Mouse (Mus musculus): ENCODE results near the gene Primpol. TPM values are rescaled to one million over a fixed set of nuclear protein-coding genes. Genes with fewer than 3 reads are reported as not detected.

Gene Primpol
- polyA plus RNA-seq (2012; ENCODE audit: insufficient read depth, low replicate concordance), result 0.03 TPM in 1 of 2 replicates, not detected in the other

- Histone ChIP-seq H3K9me3 (no peaks in the 10 kb centered on the region), H3K4me1 (peaks cover 43% of the 10 kb centered on the region), H3K36me3 (replicated peaks; ENCODE audit: low read length) (peaks cover 11% of the 10 kb centered on the region), H3K27me3 (replicated peaks) (no peaks in the 10 kb centered on the region), H3K4me3 (replicated peaks) (peak within 1 kb of the TSS; percentile 96)
- no peak for TF ChIP-seq FLI1 (IDR thresholded peaks at IDR 0.05; ENCODE audit: low read length)
- TF ChIP-seq GATA1 (IDR thresholded peaks at IDR 0.05; ENCODE audit: borderline replicate concordance, low read length), result no peak
Observed at GRCm38 (mm10) chr8:46616879-46617689, at the start of gene Primpol, which contains the start of gene Casp3. Primpol (minus strand) TSS chr8:46617212. Casp3 (plus strand) TSS chr8:46617291.

GRCm38 (mm10) chr8:46655919-46656318 is 38.9 kb upstream of the Primpol start:
- no peaks in the 10 kb centered on the region for H3K27me3 ChIP-seq (replicated peaks)
- no peaks in the 10 kb centered on the region for H3K9me3 ChIP-seq
- peaks cover 25% of the 10 kb centered on the region for H3K4me1 ChIP-seq
- H3K4me3 ChIP-seq (replicated peaks), result no peak overlapping the region
- H3K36me3 ChIP-seq (replicated peaks; ENCODE audit: low read length), result no peaks in the 10 kb centered on the region
- no peak for TF ChIP-seq FLI1 (IDR thresholded peaks at IDR 0.05; ENCODE audit: low read length)
- no peak for TF ChIP-seq GATA1 (IDR thresholded peaks at IDR 0.05; ENCODE audit: borderline replicate concordance, low read length)

- H3K9me3 ChIP-seq, result no peaks in the 10 kb centered on the region
- no peaks in the 10 kb centered on the region for H3K36me3 ChIP-seq (replicated peaks; ENCODE audit: low read length)
- H3K4me1 ChIP-seq, result peaks cover 45% of the 10 kb centered on the region
- H3K4me3 ChIP-seq (replicated peaks), result peak overlapping the region; percentile 82
- H3K27me3 ChIP-seq (replicated peaks), result no peaks in the 10 kb centered on the region
- TF ChIP-seq GATA1 (IDR thresholded peaks at IDR 0.05; ENCODE audit: borderline replicate concordance, low read length) (no peak), FLI1 (IDR thresholded peaks at IDR 0.05; ENCODE audit: low read length) (no peak)
Observed at GRCm38 (mm10) chr8:46651872-46652271, 34.9 kb upstream of the Primpol start.

GRCm38 (mm10) chr8:46648421-46648820 is 31.4 kb upstream of the Primpol start:
- Histone ChIP-seq H3K36me3 (replicated peaks; ENCODE audit: low read length) (peaks cover 2% of the 10 kb centered on the region), H3K4me1 (peaks cover 37% of the 10 kb centered on the region), H3K4me3 (replicated peaks) (no peak overlapping the region), H3K9me3 (no peaks in the 10 kb centered on the region), H3K27me3 (replicated peaks) (no peaks in the 10 kb centered on the region)
- no peak for TF ChIP-seq GATA1 (IDR thresholded peaks at IDR 0.05; ENCODE audit: borderline replicate concordance, low read length)
- TF ChIP-seq FLI1 (IDR thresholded peaks at IDR 0.05; ENCODE audit: low read length), result no peak

- H3K36me3 ChIP-seq (replicated peaks; ENCODE audit: low read length), result peaks cover 53% of the 10 kb centered on the region
- H3K4me1 ChIP-seq, result peaks cover 55% of the 10 kb centered on the region
- TF ChIP-seq GATA1 (IDR thresholded peaks at IDR 0.05; ENCODE audit: borderline replicate concordance, low read length) (no peak), FLI1 (IDR thresholded peaks at IDR 0.05; ENCODE audit: low read length) (no peak)
- no peaks in the 10 kb centered on the region for H3K27me3 ChIP-seq (replicated peaks)
- no peaks in the 10 kb centered on the region for H3K9me3 ChIP-seq
- H3K4me3 ChIP-seq (replicated peaks), result no peak overlapping the region
Observed at GRCm38 (mm10) chr8:46641272-46641671, 24.3 kb upstream of the Primpol start.

- Histone ChIP-seq H3K27me3 (replicated peaks) (no peaks in the 10 kb centered on the region), H3K4me3 (replicated peaks) (no peak overlapping the region), H3K4me1 (peaks cover 55% of the 10 kb centered on the region), H3K36me3 (replicated peaks; ENCODE audit: low read length) (peaks cover 67% of the 10 kb centered on the region), H3K9me3 (no peaks in the 10 kb centered on the region; the same call in 1 of the 2 replicates)
- TF ChIP-seq GATA1 (IDR thresholded peaks at IDR 0.05; ENCODE audit: borderline replicate concordance, low read length), result no peak
- TF ChIP-seq FLI1 (IDR thresholded peaks at IDR 0.05; ENCODE audit: low read length), result no peak
Observed at GRCm38 (mm10) chr8:46639852-46640251, 22.8 kb upstream of the Primpol start.

GRCm38 (mm10) chr8:46639010-46639571 is 22.1 kb upstream of the Primpol start:
- Histone ChIP-seq H3K9me3 (no peaks in the 10 kb centered on the region; the same call in 1 of the 2 replicates), H3K27me3 (replicated peaks) (no peaks in the 10 kb centered on the region), H3K4me1 (peaks cover 55% of the 10 kb centered on the region), H3K4me3 (replicated peaks) (peak overlapping the region; percentile 76), H3K36me3 (replicated peaks; ENCODE audit: low read length) (peaks cover 75% of the 10 kb centered on the region)
- TF ChIP-seq FLI1 (IDR thresholded peaks at IDR 0.05; ENCODE audit: low read length), result no peak
- no peak for TF ChIP-seq GATA1 (IDR thresholded peaks at IDR 0.05; ENCODE audit: borderline replicate concordance, low read length)

- Histone ChIP-seq H3K27me3 (replicated peaks) (no peaks in the 10 kb centered on the region), H3K36me3 (replicated peaks; ENCODE audit: low read length) (peaks cover 93% of the 10 kb centered on the region), H3K4me1 (peaks cover 56% of the 10 kb centered on the region), H3K9me3 (no peaks in the 10 kb centered on the region; the same call in 1 of the 2 replicates), H3K4me3 (replicated peaks) (no peak overlapping the region)
- no peak for TF ChIP-seq FLI1 (IDR thresholded peaks at IDR 0.05; ENCODE audit: low read length)
- no peak for TF ChIP-seq GATA1 (IDR thresholded peaks at IDR 0.05; ENCODE audit: borderline replicate concordance, low read length)
Observed at GRCm38 (mm10) chr8:46630932-46631331, 13.9 kb upstream of the Primpol start.

- no peaks in the 10 kb centered on the region for H3K27me3 ChIP-seq (replicated peaks)
- TF ChIP-seq FLI1 (IDR thresholded peaks at IDR 0.05; ENCODE audit: low read length), result no peak
- no peak for TF ChIP-seq GATA1 (IDR thresholded peaks at IDR 0.05; ENCODE audit: borderline replicate concordance, low read length)
- H3K9me3 ChIP-seq, result no peaks in the 10 kb centered on the region
- no peak overlapping the region for H3K4me3 ChIP-seq (replicated peaks)
- peaks cover 88% of the 10 kb centered on the region for H3K36me3 ChIP-seq (replicated peaks; ENCODE audit: low read length)
- peaks cover 61% of the 10 kb centered on the region for H3K4me1 ChIP-seq
Observed at GRCm38 (mm10) chr8:46630422-46630821, 13.4 kb upstream of the Primpol start.

- peaks cover 75% of the 10 kb centered on the region for H3K36me3 ChIP-seq (replicated peaks; ENCODE audit: low read length)
- TF ChIP-seq GATA1 (IDR thresholded peaks at IDR 0.05; ENCODE audit: borderline replicate concordance, low read length) (no peak), FLI1 (IDR thresholded peaks at IDR 0.05; ENCODE audit: low read length) (peak; percentile 27; the same call in 1 of the 2 replicates)
- no peaks in the 10 kb centered on the region for H3K27me3 ChIP-seq (replicated peaks)
- H3K4me3 ChIP-seq (replicated peaks), result peak overlapping the region; percentile 29
- H3K4me1 ChIP-seq, result peaks cover 79% of the 10 kb centered on the region
- H3K9me3 ChIP-seq, result no peaks in the 10 kb centered on the region
Observed at GRCm38 (mm10) chr8:46628645-46629044, 11.6 kb upstream of the Primpol start.

Measured in megakaryocyte, embryonic 14.5 days (primary cell).